Mouse (Mus musculus) erythroid progenitor cell, adult 5-6 weeks (primary cell): ENCODE measurements at regions not wholly inside any gene's neighbourhood (a gene's known extent, or its start where the extent isn't known, plus 50 kb on each side); places are given as distances from the start of the nearest gene placed in this dataset.

ENCODE experiments used
- ATAC-seq: replicated peaks from 2 replicates; pipeline ENCODE4 v1.8.0; 2016; ENCODE audit warnings: moderate number of reproducible peaks, mild to moderate bottlenecking, moderate TSS enrichment, inconsistent platforms; ENCODE audit not compliant: poor library complexity, low FRiP score, severe bottlenecking

DNA sequence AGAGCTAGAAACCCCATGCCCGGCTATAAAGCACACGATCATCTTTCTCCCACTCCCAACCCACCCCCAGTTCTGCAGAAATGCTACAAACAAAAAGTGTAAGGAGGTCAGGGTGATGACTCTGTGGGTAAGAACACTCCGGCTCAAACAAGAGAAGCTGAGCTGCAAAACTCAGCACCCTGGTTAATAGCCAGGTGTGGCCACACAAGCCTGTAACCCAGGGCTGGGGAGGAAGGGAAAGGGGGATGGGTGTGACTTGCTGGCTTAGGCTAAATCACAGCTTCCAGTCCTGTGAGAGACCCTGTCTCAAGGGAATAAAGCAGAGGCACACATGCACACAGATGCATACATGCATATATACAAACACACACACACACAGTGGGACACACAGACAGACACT is 96.6 kb upstream of the Klf3 start:
- ATAC-seq: no peak

DNA sequence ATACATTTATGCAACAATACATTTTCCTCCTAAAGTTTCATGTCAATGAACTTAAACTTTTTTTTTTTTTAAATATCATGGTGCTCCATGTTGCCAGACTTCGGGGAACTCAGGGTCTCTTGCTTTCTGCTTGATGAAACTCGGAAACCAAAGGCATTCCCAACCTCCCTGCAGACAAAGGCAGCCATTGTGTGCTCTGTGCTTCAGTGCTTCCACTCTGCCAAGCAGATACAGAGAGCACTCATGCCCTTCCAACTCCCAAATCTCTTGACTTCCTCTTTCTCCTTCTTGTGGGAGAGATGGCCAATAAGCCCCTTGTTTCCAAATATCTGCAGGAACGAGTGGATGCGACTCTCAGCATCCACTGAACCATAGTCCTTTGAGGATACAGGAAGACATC is 94.0 kb upstream of the Klf3 start:
- ATAC-seq: no peak

DNA sequence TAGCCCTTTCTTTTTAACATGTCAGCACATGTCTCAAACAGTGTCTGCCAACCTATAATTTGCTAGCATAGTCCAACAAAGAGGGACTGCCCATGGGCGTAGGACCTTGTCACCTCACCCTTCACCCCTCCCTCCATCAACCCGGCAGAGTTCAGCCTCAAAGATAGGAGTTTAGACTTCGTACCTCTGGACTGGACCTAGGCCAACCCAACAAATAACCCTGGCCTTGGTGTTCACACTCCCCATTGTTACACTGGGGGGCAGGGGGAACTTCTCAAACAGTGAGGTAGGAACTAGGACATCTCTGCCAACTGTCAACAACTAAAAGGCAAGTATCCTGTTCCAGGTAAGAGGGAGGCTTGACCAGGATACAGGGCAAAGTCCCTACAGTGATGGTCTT is 93.0 kb upstream of the Klf3 start:
- no peak for ATAC-seq

DNA sequence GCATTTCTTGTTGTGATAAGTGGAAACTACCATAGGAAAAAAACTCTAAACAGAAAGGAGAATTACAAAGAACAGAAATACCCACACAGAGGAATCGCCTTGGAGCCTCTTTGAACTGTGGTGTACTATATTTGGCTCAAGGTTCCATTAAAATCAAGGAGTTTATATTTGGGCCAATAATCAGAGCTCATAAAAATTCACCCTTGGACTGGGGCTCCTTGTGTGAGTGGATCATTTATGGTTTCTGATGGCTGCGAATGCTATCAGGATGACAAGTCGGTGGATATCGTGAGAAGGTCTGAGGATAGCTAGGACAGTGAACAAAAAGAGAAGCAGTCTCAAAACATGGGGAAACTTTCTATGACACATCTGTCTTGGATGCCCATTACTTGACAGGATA is 92.2 kb upstream of the Klf3 start:
- no peak for ATAC-seq

DNA sequence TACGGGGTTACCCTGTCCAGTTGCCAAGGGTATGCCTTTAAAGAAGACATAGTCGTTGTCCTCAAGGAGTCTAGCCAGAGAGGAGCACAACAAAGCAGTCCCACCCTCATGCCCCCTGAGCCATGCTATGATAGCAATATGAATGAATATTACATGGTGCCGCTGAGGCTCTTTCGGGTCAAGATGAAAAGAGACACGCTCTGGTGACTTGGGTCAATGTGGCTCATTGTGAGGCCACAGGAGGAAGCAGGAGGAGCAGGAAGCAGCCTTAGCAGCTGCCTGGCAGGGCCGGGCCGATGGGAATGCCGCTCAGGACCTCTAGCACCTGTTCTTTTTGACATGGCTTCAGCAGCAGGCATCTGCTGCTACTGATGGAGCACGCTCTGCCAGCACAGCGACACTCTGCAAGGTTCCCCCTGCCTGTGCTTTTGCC is 89.0 kb upstream of the Klf3 start:
- ATAC-seq: no peak

DNA sequence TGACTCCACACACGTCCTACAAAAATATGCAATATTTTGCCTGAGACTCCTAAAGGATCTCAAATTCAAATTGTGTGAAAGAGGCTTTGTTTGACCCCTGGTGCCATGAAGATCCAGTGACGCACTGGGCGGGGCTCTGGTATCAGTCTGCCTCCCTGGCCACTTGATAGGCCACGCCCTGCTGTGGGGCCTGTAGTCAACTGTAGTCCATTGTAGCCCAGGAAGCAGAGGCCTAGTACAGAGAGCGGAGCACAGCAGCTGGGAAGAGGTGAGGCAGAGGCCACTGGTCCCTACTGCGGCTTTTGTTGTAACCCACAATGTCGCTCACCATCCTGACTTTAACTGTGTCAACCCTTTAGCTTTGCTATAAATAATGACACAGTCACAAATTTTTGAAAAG is 88.5 kb upstream of the Klf3 start:
- peak; percentile 99 for ATAC-seq

DNA sequence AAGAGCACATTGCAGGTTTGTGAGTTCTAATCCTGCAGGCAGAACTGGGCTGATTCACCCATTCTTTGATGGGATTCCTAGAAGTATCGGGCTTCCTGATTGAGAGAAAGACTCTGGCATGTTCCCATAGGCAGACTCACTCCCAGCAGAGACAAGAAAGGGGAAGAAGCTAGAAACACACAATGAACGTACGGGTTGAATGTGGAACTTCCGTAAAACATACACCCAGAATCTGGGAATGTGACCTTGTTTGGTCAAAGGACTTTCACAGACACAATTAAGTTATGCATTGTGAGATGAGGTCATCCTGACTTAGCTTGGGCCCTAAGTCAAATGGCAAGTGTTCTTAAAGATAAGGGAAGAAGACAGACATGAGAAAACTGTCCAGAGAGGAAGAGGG is 86.6 kb upstream of the Klf3 start:
- no peak for ATAC-seq

DNA sequence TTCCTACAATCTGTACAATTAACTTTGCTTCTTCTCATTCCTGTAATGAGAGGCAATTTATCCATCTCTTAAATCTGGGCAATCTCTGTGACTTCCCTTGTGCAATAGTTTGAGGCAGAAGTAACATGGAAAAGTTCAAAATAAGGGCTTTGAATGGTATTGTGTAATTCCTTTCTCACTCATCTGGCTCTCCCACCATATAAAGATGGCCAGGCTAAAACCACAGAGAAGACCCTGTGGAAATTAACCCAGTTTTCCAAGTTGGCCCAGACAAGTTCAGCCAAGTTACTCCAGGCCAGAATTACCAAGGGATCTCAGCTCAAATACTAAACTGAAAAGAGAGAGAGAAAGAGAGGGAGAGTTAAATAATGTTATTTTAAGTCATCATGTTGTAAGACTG is 81.0 kb upstream of the Klf3 start:
- ATAC-seq: no peak

DNA sequence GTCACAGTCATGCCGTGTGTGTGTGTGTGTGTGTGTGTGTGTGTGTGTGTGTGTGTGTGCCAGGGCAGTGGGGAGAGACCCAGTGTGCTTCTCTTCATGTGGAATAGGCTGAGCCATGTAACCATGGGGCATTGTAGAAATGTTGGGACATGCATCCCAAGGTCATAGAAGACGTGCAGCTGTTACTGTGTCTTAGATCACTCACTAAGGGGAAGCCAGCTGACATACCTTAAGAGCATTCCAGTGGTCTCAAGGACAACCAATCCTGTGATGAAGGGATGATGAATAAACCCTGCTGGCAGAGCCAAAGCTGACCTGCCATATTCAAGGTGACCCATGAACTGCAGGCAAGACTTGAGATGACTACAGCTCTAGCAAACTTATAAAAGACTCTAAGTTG is 75.3 kb upstream of the Klf3 start:
- no peak for ATAC-seq

DNA sequence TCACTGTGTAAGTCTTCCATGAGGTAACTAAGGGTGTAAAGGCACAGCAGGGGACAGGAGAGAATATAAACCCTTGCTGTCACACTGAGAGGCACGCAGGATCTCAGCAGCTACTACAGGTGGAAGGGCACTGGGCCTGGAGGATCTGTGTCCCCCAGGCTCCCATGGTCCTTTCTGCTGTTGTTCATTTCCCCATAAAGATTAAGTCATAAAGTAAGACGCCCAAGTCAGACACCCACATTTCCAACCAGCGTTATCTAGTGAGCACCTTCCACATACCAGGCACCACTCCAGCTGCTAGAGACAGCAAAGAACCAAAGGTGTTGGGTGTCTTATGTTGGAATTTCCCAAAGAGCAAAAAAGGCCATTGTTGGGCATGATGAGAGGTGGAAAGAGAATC is 70.8 kb upstream of the Klf3 start:
- peak; percentile 70 for ATAC-seq

DNA sequence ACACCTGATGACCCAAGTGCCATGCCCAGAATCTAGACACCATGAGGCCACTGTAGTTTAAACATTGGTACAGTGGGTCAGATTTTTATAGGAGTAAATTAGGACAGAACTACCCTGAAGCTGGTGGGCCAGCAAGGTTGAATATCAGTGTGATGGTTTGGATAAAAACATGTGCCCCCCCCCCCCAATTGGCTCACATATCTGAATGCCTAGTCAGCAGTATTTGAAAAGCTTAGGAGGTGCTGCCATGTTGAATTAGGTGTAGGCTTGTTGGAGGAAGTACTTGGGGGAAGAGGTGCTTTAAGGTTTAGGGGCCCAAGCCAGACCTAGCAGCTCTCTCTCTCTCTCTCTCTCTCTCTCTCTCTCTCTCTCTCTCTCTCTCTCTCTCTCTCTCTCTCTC is 66.2 kb upstream of the Klf3 start:
- ATAC-seq: no peak

DNA sequence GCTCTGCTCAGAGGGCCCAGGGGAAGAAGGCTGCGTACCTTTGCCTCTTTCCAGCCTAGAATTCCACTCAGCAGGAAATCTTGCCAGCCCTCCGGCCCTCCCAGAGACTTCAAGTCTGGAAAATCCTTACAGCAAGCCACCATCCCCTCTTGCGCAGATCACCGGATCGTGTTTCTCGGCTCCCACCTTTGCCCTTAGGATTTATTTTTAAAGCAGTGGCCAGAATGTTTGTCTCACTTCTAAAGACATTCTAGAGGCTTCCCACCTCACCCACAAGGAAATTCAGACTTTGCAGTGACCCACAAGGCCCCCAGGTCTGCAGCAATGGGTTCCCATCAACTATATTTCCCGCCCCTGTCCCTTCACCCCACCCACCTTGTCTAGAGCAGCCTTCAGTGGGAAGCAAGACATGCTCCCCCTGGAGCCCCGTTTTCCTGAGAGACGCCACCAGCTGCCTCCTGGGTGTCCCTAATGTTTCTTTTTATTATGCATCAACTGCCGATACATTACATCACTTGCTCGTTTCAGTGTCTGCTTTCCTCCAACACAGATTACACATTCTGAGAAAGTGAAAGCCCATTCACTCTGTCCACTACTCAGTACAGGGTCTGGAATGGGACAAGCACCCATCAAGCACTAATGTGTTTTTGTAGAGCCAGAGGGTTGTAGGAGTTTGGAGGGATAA is 65.0 kb upstream of the Klf3 start:
- ATAC-seq: no peak

DNA sequence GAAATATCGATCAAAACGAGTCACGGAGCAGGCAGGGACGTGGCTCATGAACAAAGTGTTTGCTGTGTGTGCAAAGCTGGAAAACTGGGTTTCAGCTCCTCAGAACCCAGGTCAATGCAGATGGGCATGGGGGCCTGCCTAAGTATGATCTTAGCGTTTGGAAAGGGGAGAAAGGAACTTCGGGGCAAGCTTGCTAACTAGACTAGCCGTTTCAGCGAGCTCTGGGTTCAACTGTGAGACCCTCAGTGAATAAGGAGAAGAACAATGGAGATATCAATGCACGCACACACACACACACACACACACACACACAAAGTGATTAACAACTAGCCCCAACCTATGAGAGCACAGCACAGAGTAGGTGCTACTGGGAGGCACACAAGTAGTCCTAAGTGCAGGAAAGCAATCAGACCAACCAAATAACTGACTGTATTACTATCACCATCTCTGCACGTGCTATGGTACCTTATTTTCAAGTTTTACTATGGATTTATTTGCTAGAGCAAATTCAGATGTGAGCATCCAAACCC is 64.3 kb upstream of the Klf3 start:
- ATAC-seq: no peak

DNA sequence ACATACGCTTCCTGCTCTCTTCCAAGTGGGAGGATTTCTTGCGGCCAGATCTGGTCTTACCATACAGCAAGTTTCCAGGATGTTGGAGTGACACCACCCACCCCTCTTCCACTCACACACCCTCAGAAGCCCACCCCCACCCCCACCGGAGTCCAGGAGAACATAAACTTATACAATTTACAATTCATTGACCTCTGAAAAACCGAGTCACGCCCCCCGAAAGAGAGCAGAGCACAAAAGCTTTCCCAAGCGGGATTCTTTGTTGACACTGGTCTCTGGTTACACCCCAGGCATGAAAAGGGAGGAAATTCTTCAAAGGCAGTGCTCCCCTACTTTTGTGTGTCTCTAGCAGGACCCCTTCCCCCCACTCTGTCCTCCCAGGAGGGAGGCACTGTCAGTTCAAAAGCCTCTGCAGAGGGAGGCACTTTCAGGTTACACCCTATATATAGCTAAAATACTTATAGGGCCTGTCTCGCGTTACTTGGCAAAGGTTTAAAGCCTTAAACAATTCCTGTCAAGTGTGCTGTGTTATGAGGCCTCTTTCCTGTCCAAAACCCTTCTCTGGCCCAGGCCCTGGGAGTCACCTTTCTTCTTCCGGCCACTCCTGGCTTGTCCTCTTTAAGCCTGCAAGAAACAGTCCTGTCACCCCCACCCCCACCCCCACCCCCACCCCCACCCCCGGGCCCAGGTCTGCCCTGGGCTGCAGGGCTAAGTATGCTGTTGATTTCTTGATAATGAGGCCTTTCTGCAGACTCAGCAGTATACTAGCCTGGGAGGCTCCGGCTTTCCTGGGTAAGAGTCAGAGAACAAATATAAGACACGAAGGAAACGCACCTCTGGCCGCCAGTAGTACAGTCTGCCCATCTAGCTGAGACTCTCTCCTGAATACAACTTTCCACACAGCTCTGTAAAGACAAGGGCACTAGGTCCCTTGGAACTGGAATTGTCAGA is 63.6 kb upstream of the Klf3 start:
- ATAC-seq: no peak

DNA sequence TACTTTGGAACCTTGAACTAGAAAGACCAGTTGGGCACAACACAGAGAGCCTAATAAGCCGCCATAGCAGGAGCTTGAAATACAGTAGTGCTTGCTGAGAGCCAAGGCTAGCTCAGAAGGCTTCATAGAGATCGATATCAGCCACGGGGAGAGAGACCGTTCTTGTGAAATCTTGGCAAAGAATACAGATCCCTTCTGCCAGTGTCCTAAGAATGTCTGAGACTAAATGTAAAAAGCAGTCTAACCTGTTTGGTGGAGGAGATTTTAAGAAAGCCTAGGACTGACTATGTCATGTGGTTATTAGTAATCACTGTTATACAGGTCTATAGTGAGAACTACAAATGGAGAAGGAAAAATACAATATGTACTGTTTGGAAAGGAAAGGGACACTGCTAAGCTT is 59.1 kb upstream of the Klf3 start:
- ATAC-seq: no peak

DNA sequence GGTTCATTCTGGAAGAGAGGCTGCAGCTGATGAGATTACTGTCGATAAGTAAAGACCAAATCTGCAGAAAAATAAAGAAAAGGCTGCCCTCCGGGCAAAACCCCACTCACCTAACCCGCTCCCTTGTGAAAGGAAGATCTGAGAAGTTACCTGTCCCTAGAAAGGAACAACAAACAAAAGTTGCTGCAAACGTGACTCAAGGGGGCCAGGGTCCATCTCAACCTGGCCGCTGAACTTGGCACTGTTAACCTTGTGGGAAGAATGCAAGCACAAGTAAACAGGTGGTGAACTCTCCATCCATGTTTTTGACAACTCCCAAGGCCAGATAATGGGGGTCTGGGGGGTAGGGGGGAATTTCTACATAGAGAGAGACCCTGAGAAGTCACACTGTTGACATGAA is 58.7 kb upstream of the Klf3 start:
- ATAC-seq: no peak

DNA sequence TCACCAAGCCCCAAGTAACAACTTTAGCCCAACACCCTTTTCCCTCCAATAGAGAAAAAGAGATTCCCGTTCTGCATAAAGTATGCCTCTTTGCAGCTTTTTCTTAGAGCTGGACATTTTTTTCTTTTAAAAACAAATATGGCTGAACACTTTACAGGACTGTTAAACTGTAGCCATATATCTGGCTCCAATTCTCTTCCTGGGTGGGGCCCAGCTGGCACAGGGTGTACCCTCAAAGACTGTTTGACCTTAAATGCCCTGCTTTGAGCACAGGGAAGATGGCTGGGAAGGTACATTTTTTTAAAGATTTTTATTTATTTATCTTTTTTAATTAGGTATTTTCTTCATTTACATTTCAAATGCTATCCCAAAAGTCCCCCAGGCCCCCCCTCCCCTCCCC is 55.7 kb upstream of the Klf3 start:
- peak; percentile 84 for ATAC-seq

DNA sequence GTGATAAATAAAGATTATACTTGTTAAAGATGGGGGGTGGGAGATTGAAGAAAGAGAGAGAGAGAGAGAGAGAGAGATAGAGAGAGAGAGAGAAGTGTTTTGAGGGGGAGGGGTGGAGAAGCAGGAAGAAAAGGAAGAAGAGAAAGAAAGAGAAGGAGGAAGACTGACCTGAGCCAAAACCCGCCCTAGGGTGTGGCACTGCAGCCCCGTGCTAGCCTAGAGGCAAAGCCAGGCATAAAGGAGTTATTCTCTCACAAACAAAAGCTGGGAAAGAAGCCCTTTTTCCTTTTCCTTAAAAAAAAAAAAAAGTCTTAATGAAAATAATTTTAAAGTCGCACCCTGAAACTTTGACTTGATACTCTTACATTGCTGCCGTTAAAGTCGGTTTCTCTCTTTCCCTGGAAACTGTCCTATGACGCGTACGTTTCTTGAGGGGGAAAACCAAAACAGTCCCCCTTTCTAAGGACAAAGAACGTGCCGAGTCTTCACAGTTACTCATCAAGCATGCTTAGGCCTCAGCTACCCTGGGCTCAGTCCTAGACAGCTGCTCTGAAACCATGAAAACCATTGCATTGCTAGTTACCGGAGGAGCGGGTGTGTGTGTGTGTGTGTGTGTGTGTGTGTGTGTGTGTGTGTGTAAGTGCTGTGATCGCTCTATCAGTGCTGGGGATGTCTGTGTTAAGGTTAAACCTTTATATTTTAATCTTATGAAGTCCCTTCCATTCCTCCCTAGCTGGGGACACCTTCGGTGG is 53.6 kb upstream of the Klf3 start:
- peak; percentile 56; the same call in 1 of the 2 replicates for ATAC-seq

DNA sequence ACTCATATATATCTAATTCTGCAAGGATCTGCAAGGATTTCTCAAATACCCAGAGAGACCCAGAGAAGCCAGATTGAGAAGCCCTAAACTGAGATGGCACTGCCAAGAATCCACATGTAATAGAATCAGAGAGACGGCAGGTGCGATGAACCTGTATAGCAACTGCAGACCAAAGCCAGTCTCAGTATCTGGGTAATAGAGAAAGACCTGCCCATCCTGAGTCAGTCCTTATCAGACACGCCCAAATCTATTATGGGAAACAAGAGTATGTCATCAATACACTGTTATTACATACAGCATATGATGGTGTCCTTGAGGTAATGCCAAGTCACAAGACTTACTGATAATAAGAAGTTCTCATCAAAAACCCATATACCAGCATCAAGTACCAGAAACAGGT is 52.8 kb upstream of the Klf3 start:
- ATAC-seq: no peak

DNA sequence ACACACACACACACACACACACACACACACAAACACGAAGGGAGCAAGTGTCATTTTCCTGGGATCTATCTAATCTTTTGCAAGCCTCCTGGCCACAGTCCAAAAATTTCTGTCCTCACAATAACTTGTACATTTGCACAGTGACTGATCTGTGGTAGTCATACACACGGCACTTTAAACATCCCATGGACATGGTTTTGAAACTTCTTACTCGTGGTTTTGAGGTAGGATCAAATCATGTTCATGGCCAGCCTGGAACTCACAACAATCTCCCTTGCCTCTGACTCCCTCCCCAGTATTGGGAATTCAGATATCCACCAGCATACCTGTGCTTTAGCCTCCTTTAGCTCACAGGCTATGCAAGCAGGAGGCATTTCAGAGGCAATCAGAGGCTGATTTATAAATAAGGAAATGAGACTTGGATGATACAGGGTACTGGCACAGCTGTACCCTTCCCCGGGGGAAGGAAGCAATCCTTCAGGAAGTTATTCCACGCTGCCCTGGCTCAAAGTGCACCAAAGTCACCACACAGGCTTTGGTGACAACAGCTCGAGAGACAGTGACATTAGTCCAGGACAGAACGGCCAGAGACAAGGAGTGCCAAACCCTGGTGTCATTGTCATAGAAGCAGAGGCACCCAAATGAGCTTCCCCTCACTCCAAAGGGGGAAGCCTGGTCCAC is 52.1 kb upstream of the Klf3 start:
- no peak for ATAC-seq
